Mouse (Mus musculus) urinary bladder, postnatal 10 days (tissue): ENCODE measurements around the gene Tmem101.
"Not testable (repeated sequence)": the region's sequence is repeated elsewhere in the genome, so short reads cannot be mapped to it uniquely, and the experiment has no call there.

Experiments used
- DNase-seq: peaks from one replicate; pipeline ENCODE4 v3.0.0; 2022; ENCODE audit warnings: low spot score

Tmem101 gene

DNA sequence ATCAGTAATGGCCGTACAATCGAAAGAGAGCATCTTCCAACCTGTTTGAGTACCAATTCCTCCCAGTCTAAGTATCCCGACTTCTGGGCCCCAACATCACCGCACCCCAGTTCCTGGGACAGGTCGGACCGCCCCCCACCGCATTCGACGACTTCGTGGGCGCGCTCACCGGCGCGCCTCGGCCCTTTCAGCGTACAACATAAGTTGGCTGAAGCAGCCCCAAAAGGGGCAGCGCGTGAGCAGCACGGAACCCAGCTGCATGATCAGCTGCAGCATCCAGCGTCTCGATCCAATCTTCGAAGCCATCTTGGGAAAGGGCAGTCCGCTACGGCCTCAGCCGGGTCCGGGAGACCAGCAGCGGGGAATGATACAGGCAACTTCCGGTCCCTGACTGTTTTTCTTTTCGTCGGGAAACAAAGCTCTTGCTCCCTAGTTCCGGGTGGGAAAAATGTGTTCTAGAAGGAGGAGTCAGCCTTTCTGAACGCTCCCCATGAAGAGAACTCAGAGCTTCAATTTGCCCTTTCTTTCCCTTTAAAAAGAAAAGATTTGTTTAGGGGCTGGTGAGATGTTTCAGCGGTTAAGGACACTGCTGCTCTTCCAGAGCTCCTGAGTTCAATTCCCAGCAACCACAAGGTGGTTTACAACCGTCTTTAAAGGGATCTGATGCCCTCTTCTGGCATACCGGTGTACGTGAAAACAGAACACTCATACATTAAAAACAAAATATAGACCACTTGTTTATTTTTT is at the start of gene Tmem101:
Gene Tmem101, minus strand, starts transcription at position 366 of the 747 bp plus-strand sequence.
- peak; percentile 57 for DNase-seq

DNA sequence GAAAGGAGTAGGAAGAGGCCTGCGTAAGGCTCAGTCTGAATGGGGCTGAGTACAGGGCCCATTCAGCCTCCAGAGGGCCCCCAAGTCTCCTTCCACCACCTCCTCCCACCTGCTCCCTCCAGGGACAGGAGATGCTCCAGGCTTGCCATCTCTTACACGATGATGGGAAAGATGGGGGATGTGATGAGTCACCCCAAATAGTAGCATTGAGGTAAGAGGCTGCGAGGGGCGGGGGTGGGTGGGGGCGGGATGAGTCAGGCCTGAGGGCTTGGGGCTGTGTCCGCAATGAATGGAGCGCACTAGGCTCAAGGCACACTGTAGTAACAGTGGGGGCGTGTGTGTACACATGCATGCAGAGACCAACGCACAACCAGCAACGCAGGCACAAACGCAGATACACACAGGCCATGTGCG is 45.2 kb upstream of the Tmem101 start:
- DNase-seq: no peak

DNA sequence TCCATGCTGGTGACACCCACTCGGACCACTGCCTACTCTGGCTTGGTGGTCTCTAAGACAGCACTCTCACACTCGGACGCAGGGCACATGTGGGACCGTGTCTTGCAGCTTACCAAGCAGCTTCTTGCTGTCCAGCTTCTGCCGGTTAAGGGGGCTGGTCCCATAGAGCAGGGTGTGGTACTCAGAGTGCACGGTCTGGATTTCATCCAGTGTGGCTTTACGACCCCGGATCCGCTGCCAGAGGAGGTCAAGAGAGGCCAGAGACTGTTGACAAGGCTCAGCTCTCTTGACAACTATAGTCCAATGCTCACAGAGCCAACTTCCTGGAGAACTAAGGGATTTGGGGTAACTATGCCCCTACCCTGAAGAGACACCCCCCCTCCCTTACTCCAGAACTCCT is 43.7 kb upstream of the Tmem101 start:
- DNase-seq: no peak

DNA sequence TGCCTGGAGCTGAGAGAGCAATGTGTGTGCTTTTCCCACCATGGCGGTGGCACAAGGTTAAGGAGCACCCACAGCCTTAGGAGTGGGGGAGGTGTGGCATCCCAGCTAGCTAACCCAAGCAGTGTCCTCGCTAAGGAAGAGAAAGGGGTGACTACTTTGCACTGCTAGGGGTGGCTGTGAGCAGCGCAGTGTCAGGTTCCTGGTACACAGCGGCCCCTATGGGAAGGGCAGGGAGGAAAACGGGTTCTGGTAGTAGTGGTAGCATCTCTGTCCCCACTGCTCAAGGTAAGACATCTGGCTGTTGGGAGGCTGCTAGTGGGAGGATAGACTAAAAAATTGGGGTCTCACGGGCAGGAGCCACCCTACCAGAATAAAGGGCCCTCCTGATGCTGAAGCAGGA is 42.0 kb upstream of the Tmem101 start:
- no peak for DNase-seq

DNA sequence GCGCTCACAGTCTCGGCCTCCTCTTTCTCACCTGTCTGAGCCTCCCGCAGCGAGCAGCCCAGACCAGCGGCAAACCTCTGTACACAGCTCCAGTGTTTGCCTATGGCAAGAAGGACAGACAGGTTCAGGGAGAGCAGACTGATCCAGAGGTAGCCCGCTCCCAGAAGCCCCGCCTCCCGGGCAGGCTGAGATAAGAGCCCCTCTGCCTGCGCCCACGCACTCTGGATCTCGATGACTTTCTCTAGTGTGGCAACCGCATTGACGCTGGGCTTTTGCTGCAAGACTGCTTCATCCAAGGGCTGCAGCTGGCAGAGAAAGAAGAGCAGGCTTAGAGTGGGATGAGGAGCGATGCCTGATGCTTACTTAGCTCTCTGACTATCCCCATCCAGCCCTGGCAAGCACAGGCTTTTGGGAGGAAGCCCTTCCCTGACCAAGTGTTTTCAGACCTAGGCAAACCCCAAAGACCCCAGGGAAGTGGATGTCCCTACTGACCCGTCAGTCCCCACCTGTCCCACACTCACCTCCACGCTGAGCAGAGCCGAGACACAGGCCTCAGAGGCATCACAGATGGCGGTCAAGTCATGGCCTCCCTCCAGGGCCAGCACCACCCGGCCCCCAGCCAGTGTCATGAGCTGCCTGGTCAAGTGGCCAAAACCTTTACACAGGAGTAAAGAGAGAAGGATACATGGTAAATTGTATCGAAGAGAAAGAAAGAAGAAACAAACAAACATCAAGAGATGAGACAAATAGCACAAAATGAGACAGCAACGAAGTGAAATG is 40.0 kb upstream of the Tmem101 start:
- DNase-seq: no peak

DNA sequence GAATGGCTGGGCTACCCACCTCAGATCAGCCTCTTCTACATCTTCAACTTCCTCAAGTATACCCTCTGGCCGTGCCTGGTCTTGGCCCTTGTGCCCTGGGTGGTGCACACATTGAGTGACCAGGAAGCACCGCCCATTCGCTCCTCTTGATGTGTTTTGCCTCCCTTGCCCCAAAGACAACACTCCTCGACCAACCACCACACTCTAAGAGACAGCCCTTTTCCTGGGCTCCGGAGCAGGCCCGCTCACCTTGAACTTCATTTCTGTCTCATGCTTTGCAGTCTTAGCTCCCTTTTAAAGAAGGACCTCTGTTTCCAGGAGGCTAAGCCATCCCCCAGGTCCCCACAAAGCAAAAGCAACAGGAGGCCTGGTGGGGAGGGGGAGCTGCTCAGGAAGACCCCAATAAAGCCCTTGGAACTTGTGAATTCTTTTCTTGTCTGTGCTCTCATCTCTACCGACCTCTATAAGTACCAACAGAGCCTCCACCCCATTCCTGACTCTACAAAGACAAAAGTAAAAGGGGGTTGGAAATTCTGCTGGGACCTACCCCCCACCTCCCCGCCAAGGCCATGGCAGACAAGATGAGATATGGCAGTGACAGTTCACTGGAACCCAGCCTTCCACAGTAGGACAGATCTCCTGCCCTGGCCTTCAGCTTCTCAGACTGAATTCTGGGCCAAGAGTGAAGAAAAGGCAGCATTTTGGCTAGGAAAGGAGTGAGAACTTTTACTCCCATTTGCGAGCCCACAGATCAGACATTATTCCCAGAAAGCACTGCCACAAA is 37.6 kb upstream of the Tmem101 start:
- DNase-seq: no peak

DNA sequence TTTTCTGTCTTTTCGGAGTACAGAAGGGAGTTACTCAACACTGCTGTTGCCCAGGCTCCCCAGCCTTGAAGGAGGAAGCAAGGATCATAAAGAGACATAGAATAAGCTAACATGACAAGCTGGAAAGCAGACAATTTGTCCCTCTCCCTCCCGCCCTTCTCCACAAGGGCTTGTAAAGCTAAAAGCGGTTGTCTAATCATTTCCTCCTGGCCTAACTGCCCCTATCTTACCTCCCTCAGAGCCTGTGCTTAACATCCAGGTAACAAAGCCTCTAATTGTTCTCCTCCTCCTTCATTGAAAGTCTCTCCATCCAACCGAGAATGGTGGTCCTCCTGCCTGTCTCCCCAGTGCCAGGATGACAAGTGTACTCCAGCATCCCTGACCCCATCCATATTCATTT is 34.6 kb upstream of the Tmem101 start:
- DNase-seq: no peak

DNA sequence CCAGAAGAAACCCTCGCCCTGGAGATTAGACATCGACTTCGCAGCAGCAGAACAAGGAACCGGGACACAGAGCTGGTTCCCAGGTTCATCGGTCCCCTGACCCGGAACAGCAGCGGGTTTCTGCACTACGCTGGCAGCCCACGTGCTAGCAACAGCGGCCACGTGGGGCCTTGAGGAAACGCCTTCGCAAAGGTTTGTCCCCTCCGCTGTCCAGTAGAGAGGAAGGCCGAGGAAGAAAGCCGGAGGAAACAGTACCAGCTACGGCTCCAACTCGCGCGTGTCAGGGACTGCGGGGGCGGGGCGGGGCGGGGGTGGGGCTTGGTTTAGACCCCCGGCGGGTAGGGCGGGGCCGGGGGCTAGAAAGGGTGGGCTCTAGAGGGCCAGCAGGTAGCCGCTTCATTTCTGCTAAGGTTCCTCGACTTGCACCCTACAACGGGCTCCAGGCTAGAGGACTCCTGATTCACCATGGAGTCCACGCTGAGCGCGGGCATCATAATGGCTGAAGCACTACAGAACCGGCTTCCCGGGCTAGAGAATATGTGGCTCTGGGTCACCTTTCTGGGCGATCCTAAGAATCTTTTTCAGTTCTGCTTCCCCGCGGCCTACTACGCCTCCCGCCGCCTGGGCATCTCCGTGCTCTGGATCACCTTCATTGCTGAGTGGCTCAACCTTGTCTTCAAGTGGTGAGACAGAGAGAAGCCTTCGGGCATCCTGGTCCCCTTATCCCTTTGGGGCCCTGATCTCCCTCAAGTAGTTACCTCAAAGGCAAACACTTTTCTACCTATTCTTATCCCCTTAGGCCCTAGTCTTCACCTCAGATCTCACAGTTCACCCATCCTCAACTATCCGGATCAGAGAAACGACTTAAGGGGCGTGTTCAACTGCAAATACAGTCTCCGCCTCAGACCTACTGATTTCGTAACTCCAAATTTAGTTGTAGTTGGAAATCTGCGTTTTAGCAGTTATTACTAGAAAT is 33.5 kb upstream of the Tmem101 start, which contains the start of gene G6pc3:
Gene G6pc3, plus strand, starts transcription at position 160 of the 976 bp plus-strand sequence.
- peak; percentile 81 for DNase-seq

DNA sequence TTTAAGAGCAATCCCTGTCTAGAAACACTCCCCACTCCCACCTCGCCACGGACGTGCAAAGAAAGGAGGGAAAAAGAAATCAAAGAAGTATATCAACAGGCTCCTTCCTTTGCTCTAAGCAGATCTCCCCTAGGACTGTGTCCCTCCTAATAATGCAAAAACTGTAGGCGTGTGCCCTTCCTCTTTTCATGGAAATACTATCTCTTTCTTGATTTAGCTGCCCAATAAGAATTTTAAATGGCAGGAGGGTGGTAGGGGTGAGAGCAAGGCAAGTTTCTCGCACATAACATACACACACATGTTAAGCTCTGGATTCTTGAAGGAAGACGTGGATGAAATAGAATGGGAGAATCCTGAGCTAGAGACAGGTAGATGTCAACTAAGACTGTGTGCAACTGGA is 32.8 kb upstream of the Tmem101 start:
- DNase-seq: no peak

DNA sequence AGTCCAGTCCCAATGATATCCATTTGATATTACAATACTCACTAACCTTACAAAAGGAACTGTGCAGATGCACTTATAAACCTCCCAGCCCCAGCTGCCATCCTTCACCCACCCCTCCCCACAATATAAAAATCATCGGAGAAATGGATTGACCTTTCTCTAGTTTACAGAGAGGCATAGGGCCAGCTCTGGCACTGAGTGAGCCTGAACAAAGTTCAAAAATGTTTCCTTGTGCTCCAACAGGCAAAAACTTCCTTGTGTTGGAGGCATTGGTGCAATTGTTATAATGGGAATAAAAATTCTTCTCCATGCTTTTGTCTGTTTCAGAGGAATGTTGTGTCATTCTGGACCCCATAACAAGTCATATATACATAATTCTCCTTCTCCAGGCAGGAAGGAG is 30.0 kb upstream of the Tmem101 start:
- no peak for DNase-seq

DNA sequence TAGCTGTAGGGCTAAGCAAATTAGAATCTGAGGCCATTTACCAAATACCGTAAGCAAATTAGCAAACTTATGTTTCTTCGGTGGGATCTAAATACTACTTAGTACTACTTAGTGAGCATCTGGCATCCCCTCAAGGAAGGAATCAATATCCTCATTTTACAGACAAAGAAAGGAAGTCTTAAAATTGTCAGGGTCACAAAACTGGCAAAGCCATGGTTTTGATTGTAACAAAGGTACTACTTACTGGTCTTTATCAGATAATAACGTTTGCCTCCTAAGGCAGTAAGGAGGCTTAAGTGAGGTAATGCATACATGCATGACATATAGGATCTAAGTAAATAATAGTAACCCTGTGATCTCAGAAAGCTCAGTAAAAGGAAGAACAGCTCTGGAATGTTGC is 29.5 kb upstream of the Tmem101 start:
- no peak for DNase-seq

DNA sequence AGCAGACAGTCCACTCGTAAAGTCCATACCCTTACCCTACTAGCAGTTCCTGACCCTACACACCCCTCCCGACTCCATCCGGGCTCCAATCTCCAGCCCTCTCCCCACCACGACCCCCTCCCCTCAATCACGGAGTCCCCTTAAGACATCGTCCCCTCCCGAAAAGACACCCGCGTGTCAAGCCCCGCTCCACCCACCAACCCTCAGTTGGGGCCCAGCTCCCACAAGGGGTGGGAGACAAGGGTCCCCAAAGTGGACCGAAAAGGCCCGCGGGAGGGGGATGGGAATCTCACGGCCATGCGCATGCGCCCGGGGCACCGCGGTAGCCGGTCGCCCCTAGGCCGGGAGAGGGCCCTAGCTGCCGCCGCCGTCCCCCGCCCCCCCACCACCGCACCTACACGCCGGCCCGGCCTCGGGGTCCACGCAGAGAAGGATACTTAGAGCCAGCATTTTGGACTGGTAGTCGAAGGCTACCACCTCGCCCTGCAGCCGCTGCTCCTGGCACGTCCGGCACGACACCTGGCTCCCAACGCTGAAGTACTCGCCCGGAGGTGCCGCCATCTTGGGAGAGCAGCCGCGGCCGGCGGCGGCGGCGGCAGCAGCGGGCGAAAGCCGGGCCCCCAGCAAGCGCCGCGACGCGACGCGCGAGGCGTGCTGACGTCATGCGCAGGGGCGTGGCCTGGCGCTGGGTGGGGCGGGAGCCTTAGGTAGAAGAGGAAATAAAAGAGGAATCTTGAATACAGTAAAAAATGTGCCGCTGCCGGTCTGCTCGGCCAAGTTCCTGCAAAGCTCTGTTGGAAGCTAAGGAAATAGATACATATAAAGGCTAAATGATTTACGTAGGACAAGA is 28.7 kb upstream of the Tmem101 start, which contains the start of gene Lsm12:
Gene Lsm12, minus strand, starts transcription at position 651 of the 850 bp plus-strand sequence.
- peak; percentile 91 for DNase-seq

DNA sequence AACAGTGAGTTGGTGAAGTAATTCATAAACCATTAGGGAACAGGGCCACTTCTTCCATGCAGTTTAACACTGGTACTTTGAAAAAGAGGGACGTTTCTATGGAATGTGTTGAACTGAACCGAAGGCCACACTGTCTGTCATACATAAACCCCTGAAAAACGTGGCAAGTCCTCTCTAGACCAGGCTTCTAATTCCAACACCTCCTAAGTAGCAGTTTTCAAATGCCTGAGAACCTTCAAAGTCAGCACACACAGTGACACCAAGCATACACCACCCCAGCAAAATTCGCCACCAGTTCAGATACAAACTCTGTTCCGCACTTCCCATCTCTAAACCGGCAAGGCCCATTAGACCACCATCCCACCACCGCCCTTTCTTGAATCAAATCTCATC is 28.0 kb upstream of the Tmem101 start:
- DNase-seq: no peak

DNA sequence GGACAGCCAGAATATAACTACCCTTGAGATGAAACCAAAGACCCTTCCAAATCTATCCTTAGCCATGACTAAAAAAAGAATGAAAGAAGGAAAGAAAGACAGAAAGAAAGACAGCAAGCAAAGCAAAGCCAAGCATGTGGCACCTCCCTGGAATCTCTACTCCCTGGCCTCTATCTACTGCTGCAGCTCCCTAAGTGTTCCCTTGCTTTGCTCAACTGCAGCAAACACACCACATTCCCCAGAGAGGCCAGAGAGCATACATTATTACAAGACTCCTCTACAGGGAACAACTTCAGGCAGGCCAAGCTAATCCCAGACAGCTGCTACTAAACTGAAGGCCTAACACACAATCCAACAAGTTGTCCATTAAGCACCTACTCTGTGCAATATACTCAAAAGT is 23.6 kb upstream of the Tmem101 start:
- DNase-seq: no peak

DNA sequence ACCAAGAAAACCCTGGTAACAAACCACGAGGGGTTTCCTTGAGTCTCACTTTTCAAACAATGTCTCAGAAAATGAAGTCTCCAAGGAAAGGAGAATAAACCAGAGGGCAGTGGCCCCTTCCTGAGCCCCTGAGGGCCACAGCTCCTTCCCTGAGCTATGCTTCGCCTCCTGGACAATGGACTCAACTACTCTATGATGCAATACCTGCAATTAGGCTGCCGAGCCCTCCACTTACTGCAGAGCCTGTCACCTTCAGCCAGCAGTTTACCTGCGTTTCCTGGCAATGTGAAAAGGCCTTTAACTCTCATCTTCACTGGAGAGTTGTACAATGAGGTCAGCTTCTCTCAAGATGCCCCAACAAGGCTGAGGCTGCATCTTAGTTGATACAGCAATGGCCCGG is 12.5 kb upstream of the Tmem101 start:
- DNase-seq: no peak

DNA sequence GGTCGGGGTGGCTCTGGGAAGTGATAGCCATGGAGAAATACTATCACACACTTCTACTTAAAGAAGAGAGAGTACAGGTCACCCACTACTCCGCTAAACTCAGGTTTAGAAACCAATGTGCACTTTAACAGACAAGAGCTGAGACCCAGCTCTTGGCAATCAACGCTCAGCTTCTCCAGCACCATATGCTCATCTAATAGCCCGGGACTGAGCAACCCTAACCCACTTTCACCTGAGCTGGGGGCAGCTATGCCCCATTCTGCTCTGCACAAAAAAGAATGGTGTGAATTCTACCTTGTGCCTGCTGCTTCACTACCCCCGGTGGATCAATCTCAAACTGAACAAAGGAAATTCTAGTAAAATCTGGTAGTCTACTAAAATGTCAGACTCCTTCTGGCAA is 11.3 kb upstream of the Tmem101 start:
- DNase-seq: no peak

DNA sequence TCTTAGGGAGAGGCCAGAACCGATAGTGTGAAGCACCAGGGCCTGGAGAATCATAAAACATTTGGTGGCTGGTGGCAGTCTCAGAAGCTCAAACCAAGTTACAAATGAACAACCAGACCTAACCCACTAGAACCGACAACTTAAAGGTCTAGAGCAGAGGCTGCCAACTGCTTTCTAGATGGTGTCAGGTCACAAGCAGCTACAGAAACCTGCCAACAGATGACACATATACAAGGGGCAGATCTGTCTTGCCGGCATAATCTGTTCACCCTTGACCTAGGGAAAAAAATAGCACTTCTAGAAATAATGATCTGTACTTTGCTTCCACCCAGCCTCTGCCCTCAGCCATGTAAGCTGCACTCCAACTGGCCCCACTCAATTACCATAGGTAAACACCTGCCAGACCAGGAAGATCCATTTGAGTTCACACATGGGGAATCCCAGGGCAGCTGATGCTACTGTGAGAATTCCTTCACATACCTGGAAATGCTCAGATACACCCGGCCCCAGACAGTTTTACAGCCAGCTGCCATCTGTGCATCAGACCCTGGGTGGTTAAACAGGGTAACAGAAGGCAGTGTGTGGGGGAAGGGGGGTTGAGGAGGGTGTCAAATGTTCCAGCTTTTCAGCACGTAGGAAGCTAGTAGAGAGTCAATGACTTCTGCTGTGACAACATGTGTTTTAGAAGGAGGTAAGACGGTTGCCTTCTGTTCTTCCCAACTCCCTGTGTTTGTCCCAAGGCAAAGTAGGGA is 9.9 kb upstream of the Tmem101 start:
- no peak for DNase-seq

DNA sequence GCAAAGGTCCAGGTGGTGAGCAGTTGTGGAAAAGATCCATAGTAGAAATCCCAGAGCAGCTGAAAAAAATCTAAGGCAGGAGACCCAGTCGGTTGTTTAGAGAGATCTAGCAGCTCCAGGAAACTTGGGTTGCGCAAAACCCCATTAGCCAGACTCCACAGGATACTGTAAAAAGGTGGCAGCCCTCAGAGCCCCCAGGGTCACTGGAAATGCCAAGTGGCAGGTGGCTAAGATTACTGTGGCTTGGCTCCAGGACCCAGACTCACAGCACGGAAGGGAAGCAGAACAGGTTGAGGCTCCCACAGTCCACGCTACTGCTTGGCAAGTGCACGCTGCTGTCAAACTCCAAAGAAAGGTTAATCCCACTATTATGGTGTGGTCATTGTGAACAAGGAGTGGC is 3.6 kb upstream of the Tmem101 start:
- DNase-seq: no peak

DNA sequence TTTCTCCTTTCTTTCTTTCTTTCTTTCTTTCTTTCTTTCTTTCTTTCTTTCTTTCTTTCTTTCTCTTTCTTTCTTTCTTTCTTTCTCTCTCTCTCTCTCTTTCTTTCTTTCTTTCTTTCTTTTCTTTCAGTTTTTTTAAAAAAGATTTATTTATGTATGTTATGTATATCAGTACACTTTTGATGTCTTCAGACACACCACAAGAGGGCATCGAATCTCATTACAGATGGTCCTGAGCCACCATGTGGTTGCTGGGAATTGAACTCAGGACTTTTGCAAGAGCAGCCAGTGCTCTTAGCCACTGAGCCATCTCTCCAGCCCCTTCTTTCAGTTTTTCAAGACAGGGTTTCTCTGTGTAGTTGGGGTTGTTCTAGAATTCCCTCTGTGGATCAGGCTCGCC is 1.8 kb upstream of the Tmem101 start:
- DNase-seq: not testable (repeated sequence)

DNA sequence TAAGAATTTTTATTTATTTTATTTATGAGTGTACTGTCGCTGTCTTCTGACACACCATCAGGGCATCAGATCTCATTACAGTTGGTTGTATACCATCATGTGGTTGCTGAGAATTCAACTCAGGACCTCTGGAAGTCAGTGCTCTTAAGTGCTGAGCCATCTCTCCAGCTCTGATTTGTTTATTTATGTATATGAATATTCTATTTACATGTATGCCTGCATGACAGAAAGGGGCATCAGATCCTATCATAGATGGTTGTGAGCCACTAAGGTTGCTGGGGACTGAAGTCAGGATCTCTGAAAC is 534 bp upstream of the Tmem101 start:
- no peak for DNase-seq
